Mouse (Mus musculus) thymus, adult 2 months (tissue): ENCODE measurements around the gene Syt5.

Experiments
- CTCF ChIP-seq: fragments of 200-500 bp; IDR thresholded peaks from 2 replicates; pipeline ENCODE4 v1.5.1; 2012; ENCODE audit warnings: mild to moderate bottlenecking, control low read depth, low read length, moderate library complexity, borderline replicate concordance; ENCODE audit not compliant: control insufficient read depth, poor library complexity, insufficient read depth; ENCODE audit errors: extremely low read depth
- POLR2A ChIP-seq: fragments of 200-500 bp; IDR thresholded peaks from 2 replicates; pipeline ENCODE4 v1.6.1; 2012; ENCODE audit warnings: mild to moderate bottlenecking, low read length, control low read depth, moderate library complexity; ENCODE audit not compliant: control insufficient read depth, poor library complexity, insufficient read depth; ENCODE audit errors: extremely low read depth

DNA sequence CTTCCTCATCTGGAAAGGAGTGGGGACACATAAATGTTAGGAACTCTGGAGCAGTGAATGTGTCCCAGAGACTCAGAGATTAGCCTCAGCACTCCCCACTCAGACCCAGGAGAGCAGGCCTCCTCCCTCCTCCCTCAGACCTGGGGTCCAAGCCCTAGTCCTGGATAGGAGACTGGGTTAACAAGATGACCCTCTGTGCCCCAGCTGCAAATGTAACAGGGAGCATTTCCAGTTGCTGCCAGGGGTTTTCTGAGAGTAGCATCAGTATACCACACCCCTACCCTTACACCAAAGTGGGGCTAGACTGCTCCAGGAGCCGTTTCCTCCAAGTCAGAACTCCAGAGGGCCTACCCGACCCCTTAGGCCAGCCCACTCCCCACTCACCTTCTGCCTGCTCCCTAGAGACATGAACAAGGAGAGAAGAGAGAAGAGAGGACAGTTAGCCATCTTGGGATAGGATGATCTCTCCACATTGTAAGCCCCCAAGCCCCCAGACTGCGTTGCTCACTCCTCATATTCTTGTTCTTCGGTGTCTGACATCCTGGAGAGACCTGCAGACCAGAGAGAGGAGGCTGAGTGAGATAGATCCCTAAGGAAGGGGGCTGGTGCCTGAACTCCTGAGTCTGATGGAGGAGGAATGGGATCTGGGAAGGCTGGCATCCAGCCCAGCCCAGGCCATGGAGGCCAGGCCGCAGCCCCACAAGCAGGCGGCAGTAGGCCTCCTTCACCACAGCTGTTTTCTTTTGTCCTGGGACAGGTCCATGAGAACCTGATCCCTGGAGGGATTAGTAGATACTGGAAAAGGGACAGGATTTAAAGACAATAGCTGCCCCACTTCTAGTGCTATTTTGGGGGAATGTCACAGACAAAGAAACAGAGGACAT lies 33.3 kb downstream of the Syt5 start:
- TF ChIP-seq CTCF (no peak), POLR2A (no peak)
